Mouse (Mus musculus) neural tube, embryonic 14.5 days (tissue): ENCODE results near the gene Tmem25. TPM values are rescaled to one million over a fixed set of nuclear protein-coding genes. Genes with fewer than 3 reads are reported as not detected.

Experiments used
- ATAC-seq: fragments of 200-750 bp; cut with Nextera tagmentation; 2 replicates; pipeline ENCODE4 v1.8.0; 2017; ENCODE audit warnings: low read depth, mild to moderate bottlenecking, moderate TSS enrichment, moderate library complexity
- H3K27ac ChIP-seq: fragments of 300-500 bp; sonication (generic); 2 replicates; pipeline ENCODE4 v1.5.1; 2014; ENCODE audit warnings: low read depth, mild to moderate bottlenecking, control low read depth, low read length, moderate library complexity, mixed read lengths
- H3K27me3 ChIP-seq: fragments of 300-500 bp; sonication (generic); 2 replicates; pipeline ENCODE4 v1.6.1; 2014; ENCODE audit warnings: low read length; ENCODE audit not compliant: control insufficient read depth, insufficient read depth
- H3K36me3 ChIP-seq: fragments of 300-500 bp; sonication (generic); 2 replicates; pipeline ENCODE4 v1.6.1; 2014; ENCODE audit warnings: low read length, mixed read lengths; ENCODE audit not compliant: control insufficient read depth, insufficient read depth
- H3K4me1 ChIP-seq: fragments of 300-500 bp; sonication (generic); 2 replicates; pipeline ENCODE4 v1.6.1; 2014; ENCODE audit warnings: low read length; ENCODE audit not compliant: control insufficient read depth, insufficient read depth
- H3K4me2 ChIP-seq: fragments of 300-500 bp; sonication (generic); 2 replicates; pipeline ENCODE4 v1.6.1; 2014; ENCODE audit warnings: mild to moderate bottlenecking, low read depth, low read length, control low read depth
- H3K4me3 ChIP-seq: fragments of 300-500 bp; sonication (generic); 2 replicates; pipeline ENCODE4 v1.5.1; 2014; ENCODE audit warnings: low read depth, low read length, control low read depth, mixed read lengths
- H3K9ac ChIP-seq: fragments of 300-500 bp; sonication (generic); replicated peaks from 2 replicates; pipeline ENCODE4 v1.6.1; 2014; ENCODE audit warnings: low read depth, mild to moderate bottlenecking, control low read depth, low read length, mixed read lengths
- H3K9me3 ChIP-seq: fragments of 300-500 bp; sonication (generic); 2 replicates; pipeline ENCODE4 v1.6.1; 2016; ENCODE audit warnings: low read length; ENCODE audit not compliant: control insufficient read depth
- WGBS: fragments of 180-500 bp; shearing (Covaris S2); extraction: QIAGEN DNeasy Blood & Tissue Kit; methylation state at CpG from one replicate; pipeline ENCODE4 v1.1.7; 2014; 5-methylcytosine and 5-hydroxymethylcytosine counted together
- polyA plus RNA-seq: library from polyadenylated mRNA; unstranded; fragments of >200 nt; fragmentation: Nextera tagmentation; extraction: Ambion mirVana; gene quantifications from 2 replicates; pipeline ENCODE4 v1.2.1, GENCODE M21; 2014

Tmem25 gene
- polyA plus RNA-seq, 1 experiment from 2014 or later: 21.1 TPM

DNA sequence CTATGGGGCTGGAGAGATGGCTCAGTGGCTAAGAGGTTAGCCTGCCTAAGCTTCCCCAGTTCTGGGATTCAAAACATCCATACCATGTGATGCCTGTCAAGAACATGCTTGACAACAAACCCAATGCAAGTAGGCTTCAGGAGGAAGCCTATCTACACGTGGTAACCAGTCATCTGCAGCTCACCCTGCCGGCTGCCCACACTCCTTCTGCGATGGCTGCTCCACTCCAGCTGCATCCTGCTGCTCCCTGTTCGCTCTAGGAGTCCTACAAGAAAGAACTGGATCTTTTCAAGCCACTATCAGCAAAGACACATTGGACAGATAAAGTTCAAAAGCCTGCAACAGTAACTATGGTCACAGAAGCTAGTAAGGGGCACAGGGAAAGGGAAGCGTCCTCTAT, 18.4 kb upstream of the Tmem25 start:
- Histone ChIP-seq H3K36me3 (peaks cover 98% of the 10 kb centered on the region), H3K9me3 (no peaks in the 10 kb centered on the region), H3K27me3 (no peaks in the 10 kb centered on the region), H3K4me3 (no peak overlapping the region), H3K9ac (no peak overlapping the region), H3K4me1 (no peaks in the 10 kb centered on the region), H3K27ac (no peak overlapping the region), H3K4me2 (no peak overlapping the region)
- ATAC-seq: no peak
- 89% methylated on average over 5 of the region's 5 CpGs for WGBS

DNA sequence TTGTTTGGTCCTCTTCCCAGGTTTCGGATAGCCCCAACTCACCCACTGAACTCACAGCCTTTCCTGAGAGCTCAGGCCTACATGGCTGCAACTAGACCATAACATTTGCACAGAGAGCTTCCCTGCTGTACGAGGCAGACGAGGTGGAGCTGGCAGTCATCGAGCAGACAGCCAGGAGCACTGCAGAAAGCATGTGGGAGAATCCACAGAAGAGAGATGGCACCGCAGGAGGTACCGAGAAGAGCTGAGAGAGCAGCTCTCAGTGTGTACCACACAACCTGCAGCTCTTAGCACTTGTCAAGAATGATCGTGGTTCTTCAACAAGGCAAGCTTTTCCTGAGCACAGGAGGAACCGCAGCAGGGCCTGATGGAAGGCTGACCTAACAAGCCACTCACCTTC, 15.1 kb upstream of the Tmem25 start:
- H3K4me2 ChIP-seq: no peak overlapping the region
- no peak overlapping the region for H3K4me3 ChIP-seq
- H3K9ac ChIP-seq: no peak overlapping the region
- no peak for ATAC-seq
- no peaks in the 10 kb centered on the region for H3K4me1 ChIP-seq
- WGBS: 96% methylated on average over 8 of the region's 8 CpGs
- H3K27me3 ChIP-seq: no peaks in the 10 kb centered on the region
- H3K9me3 ChIP-seq: no peaks in the 10 kb centered on the region
- peaks cover 96% of the 10 kb centered on the region for H3K36me3 ChIP-seq
- no peak overlapping the region for H3K27ac ChIP-seq

DNA sequence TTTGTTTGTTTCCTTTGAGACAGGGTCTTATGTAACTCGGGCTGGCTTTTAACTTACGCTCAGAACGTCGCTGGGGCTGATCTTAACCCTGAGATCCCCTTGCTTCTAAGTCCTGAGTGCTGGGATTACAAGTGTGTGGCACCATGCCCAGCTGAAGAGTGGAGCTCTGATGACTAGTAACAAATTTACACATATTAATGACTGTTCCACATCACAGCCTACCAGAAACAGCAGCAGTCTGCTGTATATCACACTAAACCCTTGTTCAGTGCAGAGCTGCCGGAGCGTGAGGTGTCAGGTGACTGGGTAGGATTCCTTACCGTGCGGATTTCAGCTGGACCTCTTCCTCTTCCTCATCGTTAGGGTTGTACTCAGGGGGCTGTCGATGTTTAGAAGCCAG, 11.2 kb upstream of the Tmem25 start:
- no peak for ATAC-seq
- Histone ChIP-seq H3K9me3 (no peaks in the 10 kb centered on the region), H3K27ac (no peak overlapping the region), H3K27me3 (no peaks in the 10 kb centered on the region), H3K9ac (no peak overlapping the region), H3K4me2 (no peak overlapping the region), H3K4me1 (no peaks in the 10 kb centered on the region), H3K4me3 (no peak overlapping the region), H3K36me3 (peaks cover 94% of the 10 kb centered on the region)
- WGBS: 94% methylated on average over 10 of the region's 10 CpGs

DNA sequence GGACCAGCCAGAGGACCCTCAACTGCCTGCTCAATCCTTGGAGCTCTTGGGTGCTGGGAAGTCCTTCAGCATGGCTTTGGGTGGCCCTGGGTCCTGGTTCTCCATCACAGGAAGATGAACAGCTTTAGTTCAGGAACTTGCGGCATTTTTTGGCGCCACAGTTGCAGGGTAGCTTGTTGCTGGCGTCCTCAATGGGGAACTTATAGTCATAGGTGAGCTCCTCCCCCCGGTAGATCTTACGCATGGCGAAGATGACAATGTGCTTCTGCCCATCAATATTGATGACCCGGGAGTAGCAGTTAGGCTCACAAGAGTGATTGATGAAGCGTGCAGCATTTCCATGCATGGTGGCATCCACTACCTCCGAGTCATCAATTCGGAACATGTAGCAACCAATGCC, 8.7 kb upstream of the Tmem25 start:
- Histone ChIP-seq H3K4me2 (no peak overlapping the region), H3K4me1 (no peaks in the 10 kb centered on the region), H3K27ac (no peak overlapping the region), H3K36me3 (peaks cover 77% of the 10 kb centered on the region), H3K27me3 (no peaks in the 10 kb centered on the region), H3K9ac (no peak overlapping the region), H3K4me3 (no peak overlapping the region), H3K9me3 (no peaks in the 10 kb centered on the region)
- 91% methylated on average over 10 of the region's 10 CpGs for WGBS
- no peak for ATAC-seq

DNA sequence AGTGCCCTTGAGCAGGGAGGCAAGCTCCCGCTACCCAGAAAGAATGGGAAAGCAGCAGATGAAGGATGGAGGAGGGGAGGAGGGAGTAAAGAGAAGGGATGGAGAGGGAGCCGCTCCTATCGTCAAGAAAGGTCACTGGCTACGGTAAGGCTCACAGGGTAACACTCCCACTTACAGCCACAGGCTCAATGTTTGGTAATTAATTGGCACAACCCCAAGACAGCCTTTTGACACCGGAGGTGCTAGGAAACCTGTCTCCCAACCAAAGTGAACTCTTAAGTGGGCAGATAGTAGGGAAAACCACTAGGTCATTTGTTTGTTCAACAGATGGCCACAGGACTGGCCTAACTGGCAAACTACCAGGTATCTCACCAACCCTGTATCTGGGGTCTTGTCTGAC, 8.0 kb upstream of the Tmem25 start:
- ATAC-seq: no peak
- H3K36me3 ChIP-seq: peaks cover 70% of the 10 kb centered on the region
- WGBS: 71% methylated on average over 5 of the region's 5 CpGs

DNA sequence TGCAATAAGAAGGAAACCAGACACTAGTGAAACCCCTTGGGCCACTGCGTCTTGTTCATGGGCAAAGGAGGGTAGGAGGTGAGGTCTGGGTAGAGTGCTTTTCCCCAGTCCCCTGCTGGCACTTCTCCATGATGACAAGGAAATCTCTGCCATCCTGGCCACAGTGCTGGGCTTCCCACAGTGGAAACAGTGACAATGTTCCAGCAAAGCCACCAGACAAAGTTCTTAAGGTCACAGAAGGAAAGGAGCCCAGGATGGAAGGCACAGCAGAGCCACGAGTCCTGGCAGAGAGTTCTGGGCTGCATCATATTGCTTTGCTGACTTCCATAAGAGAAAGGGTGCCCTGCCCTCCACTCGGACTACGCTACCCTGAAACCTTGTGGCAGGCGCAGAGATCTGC, 6.4 kb upstream of the Tmem25 start:
- Histone ChIP-seq H3K9ac (no peak overlapping the region), H3K27ac (no peak overlapping the region), H3K4me1 (no peaks in the 10 kb centered on the region), H3K4me3 (no peak overlapping the region), H3K36me3 (peaks cover 55% of the 10 kb centered on the region), H3K4me2 (no peak overlapping the region), H3K27me3 (no peaks in the 10 kb centered on the region), H3K9me3 (no peaks in the 10 kb centered on the region)
- 90% methylated on average over 5 of the region's 5 CpGs for WGBS
- ATAC-seq: no peak

More for the DNA sequence above, 8.0 kb upstream of the Tmem25 start:
- Histone ChIP-seq H3K9ac (no peak overlapping the region), H3K4me2 (no peak overlapping the region), H3K9me3 (no peaks in the 10 kb centered on the region), H3K27me3 (no peaks in the 10 kb centered on the region), H3K4me1 (no peaks in the 10 kb centered on the region), H3K4me3 (no peak overlapping the region), H3K27ac (no peak overlapping the region)

DNA sequence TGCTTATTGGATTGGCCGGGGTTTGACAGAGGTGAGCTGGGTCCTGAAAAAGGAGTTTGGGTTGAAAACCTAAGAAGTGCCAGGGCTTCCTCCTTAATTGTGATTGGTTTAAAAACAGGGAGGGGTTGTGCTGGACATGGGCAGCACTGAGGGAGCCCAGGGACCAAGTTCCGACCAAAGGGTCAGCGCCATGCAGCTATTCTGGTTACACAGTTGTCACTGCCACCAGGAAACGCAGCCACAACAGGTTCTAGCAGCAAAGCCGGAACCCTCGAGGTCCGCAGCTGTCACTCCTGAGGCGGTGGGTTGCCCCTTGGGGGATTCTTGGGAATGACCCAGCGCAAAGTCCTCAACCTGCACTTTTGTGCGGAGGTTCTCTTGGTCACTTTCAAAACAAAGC, 5.6 kb upstream of the Tmem25 start:
- H3K27me3 ChIP-seq: no peaks in the 10 kb centered on the region
- H3K9me3 ChIP-seq: no peaks in the 10 kb centered on the region
- H3K9ac ChIP-seq: no peak overlapping the region
- peaks cover 46% of the 10 kb centered on the region for H3K36me3 ChIP-seq
- H3K4me3 ChIP-seq: no peak overlapping the region
- peaks cover 5% of the 10 kb centered on the region; the same call in 1 of the 2 replicates for H3K4me1 ChIP-seq
- 93% methylated on average over 10 of the region's 10 CpGs for WGBS
- no peak for ATAC-seq
- H3K27ac ChIP-seq: no peak overlapping the region
- no peak overlapping the region for H3K4me2 ChIP-seq

DNA sequence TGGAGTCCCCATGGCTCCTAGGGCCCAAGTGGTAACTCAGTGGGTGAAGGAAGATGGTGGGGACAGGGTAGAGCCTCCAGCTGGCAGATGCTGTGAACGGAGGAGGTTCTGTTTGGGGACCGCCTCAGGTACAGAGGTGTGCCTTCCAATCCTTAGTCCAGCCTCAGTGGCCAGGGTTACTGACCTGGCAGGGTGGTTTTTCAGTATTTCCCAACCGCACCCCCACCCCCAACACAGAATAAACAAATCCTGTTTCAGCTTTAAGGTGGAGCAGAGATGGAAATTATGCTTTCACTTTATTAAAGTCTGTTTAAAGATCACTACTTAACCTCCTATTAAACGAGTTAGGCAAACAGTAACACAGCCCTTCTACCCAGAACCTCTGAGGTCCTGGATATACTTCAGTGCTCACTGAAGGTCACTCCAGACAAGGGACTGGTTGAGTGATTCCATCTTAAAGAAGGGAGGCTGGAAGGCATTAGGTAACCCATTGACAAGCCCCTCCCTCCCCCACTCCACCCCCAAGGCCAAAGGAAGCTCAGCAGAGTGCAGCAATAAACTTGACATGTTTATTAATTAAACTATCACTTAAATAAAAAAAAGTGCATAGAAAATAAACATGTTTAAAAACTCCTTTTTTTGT, 3.8 kb upstream of the Tmem25 start, which contains the start of gene Ttc36:
Gene Ttc36 (minus strand): TSS at position 265 of the 643 bp plus-strand sequence.
- Histone ChIP-seq H3K9me3 (no peaks in the 10 kb centered on the region), H3K4me2 (no peak within 1 kb of the TSS), H3K27ac (no peak within 1 kb of the TSS), H3K36me3 (peaks cover 32% of the 10 kb centered on the region), H3K27me3 (no peaks in the 10 kb centered on the region), H3K9ac (no peak within 1 kb of the TSS), H3K4me3 (no peak within 1 kb of the TSS), H3K4me1 (peaks cover 11% of the 10 kb centered on the region; the same call in 1 of the 2 replicates)
- no peak for ATAC-seq
- 86% methylated on average over 4 of the region's 4 CpGs for WGBS

DNA sequence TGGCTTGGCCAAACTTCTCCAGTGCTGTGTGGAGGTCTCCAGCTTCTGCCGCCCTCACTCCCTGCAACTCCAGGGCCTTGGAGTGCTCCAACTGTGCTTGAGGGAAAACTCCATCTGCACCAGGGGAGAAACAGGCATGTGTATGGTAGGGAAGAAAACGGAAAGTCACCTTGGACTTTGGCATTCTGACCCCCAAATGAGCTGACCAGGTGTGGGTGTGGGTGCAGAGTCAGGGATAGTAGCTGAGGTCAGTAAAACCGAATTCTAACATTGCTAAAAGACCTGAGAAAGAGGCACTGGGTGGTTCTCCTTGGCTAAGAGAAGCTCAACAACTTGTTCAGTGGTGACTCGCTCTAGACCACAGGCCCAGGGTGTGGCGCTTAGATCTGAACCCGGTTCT, 2.6 kb upstream of the Tmem25 start:
- Histone ChIP-seq H3K36me3 (peaks cover 20% of the 10 kb centered on the region), H3K4me2 (no peak overlapping the region), H3K9me3 (no peaks in the 10 kb centered on the region), H3K9ac (no peak overlapping the region), H3K27me3 (no peaks in the 10 kb centered on the region), H3K27ac (no peak overlapping the region), H3K4me1 (peaks cover 11% of the 10 kb centered on the region; the same call in 1 of the 2 replicates), H3K4me3 (no peak overlapping the region)
- ATAC-seq: no peak
- WGBS: 84% methylated on average over 6 of the region's 6 CpGs
